Mouse (Mus musculus): ENCODE data around the gene Nynrin.

DNA sequence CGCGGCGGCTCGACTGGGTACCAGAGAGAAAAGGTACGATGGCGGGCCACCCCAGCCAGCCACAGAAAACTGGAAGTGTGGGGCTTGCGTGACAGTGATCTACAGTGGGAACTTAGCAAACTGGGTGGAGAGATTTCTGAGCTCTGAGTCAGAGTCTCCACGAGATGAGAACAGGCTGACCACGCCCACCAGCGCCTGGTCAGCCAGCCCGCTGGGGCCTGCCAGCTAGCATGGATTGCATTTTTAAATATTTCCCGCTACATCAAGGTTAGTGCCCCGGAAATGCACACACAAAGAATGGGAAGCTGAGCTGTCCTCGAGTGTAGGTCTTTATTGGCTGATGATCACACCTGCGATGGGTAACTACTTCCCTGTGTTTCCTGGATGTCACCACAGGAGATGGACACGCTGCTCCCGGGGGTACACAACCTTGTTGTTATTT lies 38.5 kb upstream of the Nynrin start:
- no peak for TF ChIP-seq CTCF (IDR thresholded peaks at IDR 0.05; ENCODE audit: low read depth, low read length)
- no peak for TF ChIP-seq GATA1 (IDR thresholded peaks at IDR 0.05; ENCODE audit: borderline replicate concordance, low read length)
- no peak for TF ChIP-seq TAL1 (conservative IDR thresholded peaks at IDR 0.05; ENCODE audit: low read depth, low read length)
- TF ChIP-seq POLR2AphosphoS5 (IDR thresholded peaks at IDR 0.05; ENCODE audit: insufficient replicate concordance, low read depth, low read length) = no peak
- no peak for TF ChIP-seq GATA2 (IDR thresholded peaks at IDR 0.05; ENCODE audit: borderline replicate concordance, low read depth, low read length)
